Mouse (Mus musculus) A20 (cell line): ENCODE measurements around the gene Ston1.
A peak's percentile ranks its signal among the peaks of the same experiment; 100 is the strongest.

ENCODE experiments used
- DNase-seq: peaks from one replicate; pipeline ENCODE4 v3.0.0-alpha.2; 2011; ENCODE audit warnings: low read depth, low spot score

Ston1 gene

GRCm38 (mm10) chr17:88675310-88676309, 78.1 kb downstream of the Ston1 start:
- DNase-seq: no peak

- DNase-seq: no peak
These were observed 90.7 kb downstream of the Ston1 start for GRCm38 (mm10) chr17:88688226-88688625.

- no peak for DNase-seq
These were observed 99.3 kb downstream of the Ston1 start for GRCm38 (mm10) chr17:88696656-88697333.

GRCm38 (mm10) chr17:88700901-88701300, 103.4 kb downstream of the Ston1 start:
- DNase-seq: peak; percentile 30

- DNase-seq: no peak
These were observed 104.9 kb downstream of the Ston1 start for GRCm38 (mm10) chr17:88702345-88702744.

- no peak for DNase-seq
These were observed 105.6 kb downstream of the Ston1 start for GRCm38 (mm10) chr17:88703112-88703511.

- no peak for DNase-seq
These were observed 108.8 kb downstream of the Ston1 start for GRCm38 (mm10) chr17:88706231-88706649.
